Comparison of ENCODE assay signal across 10 mouse cellular contexts in the genomic region with DNA sequence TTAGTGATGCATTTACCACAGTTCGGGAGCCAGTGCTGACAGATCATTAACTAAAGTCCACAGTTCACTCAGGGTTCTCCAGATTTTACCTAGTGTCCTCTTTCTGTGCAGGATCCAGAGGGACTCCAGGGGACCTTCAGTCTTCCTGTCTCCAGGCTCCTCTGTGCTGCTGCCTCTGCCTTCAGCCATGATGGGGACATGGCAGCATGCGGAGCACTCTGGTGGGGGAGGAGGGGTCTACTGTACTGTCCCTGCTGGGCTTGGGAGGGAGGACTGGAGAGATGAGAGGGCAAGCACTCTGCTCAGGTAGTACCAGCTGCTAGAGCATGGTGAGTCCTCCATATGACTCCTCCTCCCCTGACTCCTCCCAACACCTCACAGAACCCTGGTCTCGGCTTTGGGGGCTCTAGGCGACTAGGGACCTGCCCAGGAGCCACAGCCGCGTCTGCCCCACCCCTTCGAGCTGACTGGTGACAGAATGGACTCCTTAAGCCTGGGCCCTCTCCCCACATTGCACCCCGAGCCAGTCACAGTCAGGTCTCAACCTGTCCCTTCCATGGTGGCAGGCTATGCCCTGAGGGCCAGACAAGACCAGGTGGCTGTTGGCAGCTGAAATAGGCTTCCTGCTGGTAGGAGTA. TPM values are rescaled to one million over a fixed set of nuclear protein-coding genes. Genes with fewer than 3 reads are reported as not detected.
DNase-seq lines count a peak whose midpoint lies in the region; ATAC-seq and TF ChIP-seq lines count a peak whose summit lies in the region.
"Had no signal": no experiment of that assay in that cellular context is flagged by ENCODE, and none has a peak within 500 bp of the region (broad histone marks: within the 10 kb centered on the region; RNA-seq: fewer than 3 reads in every experiment).

No protein-coding gene starts in this region.

- no peak for ATAC-seq in hindbrain, embryonic 13.5 days (ENCODE audit: low FRiP score)
- ATAC-seq in hindbrain, embryonic 16.5 days, result no peak
- no peak for ATAC-seq in embryonic facial prominence, embryonic 15.5 days (ENCODE audit: insufficient number of reproducible peaks, low FRiP score, low TSS enrichment, low read depth)
- ATAC-seq in kidney, embryonic 15.5 days (replicated peaks; ENCODE audit: low FRiP score), result no peak
- ATAC-seq in liver, postnatal 0 days, result no peak

- no peak for TF ChIP-seq CTCF in liver, postnatal 0 days (IDR thresholded peaks at IDR 0.05; ENCODE audit: low read depth)

- peaks cover 80% of the 10 kb centered on the region for H3K4me1 ChIP-seq in hindbrain, embryonic 13.5 days (replicated peaks)
- H3K4me1 ChIP-seq in hindbrain, embryonic 16.5 days (ENCODE audit: control insufficient read depth, insufficient read depth, low read depth, low read length), result peaks cover 37% of the 10 kb centered on the region
- peaks cover 89% of the 10 kb centered on the region for H3K4me1 ChIP-seq in embryonic facial prominence, embryonic 15.5 days
- peaks cover 79% of the 10 kb centered on the region for H3K4me1 ChIP-seq in kidney, embryonic 15.5 days
- H3K4me1 ChIP-seq in liver, postnatal 0 days (ENCODE audit: insufficient read depth), result peaks cover 55% of the 10 kb centered on the region

- H3K27ac ChIP-seq in hindbrain, embryonic 13.5 days, result no peak overlapping the region
- no peak overlapping the region for H3K27ac ChIP-seq in hindbrain, embryonic 16.5 days (ENCODE audit: low read depth, low read length)
- H3K27ac ChIP-seq in embryonic facial prominence, embryonic 15.5 days (replicated peaks), result 0 out of 2 replicates have a peak overlapping the region, but pooled peaks have one; percentile 88
- peak overlapping the region; percentile 87 for H3K27ac ChIP-seq in kidney, embryonic 15.5 days
- H3K27ac ChIP-seq in liver, postnatal 0 days (ENCODE audit: low read depth), result peak overlapping the region; percentile 71
- H3K27ac ChIP-seq: heart, embryonic 13.5 days had no signal

- 53% methylated on average over 8 of the region's 8 CpGs for WGBS in hindbrain, embryonic 13.5 days
- 59% methylated on average over 8 of the region's 8 CpGs for WGBS in hindbrain, embryonic 16.5 days
- 56% methylated on average over 8 of the region's 8 CpGs for WGBS in embryonic facial prominence, embryonic 15.5 days
- 49% methylated on average over 8 of the region's 8 CpGs for WGBS in kidney, embryonic 15.5 days
- 44% methylated on average over 8 of the region's 8 CpGs for WGBS in liver, postnatal 0 days (ENCODE audit: insufficient replicate concordance)

- no peak overlapping the region for H3K4me2 ChIP-seq in hindbrain, embryonic 13.5 days
- H3K4me2 ChIP-seq in hindbrain, embryonic 16.5 days (ENCODE audit: low read length), result no peak overlapping the region
- 0 out of 2 replicates have a peak overlapping the region, but pooled peaks have one; percentile 15 for H3K4me2 ChIP-seq in embryonic facial prominence, embryonic 15.5 days (replicated peaks)
- peak overlapping the region; percentile 35 for H3K4me2 ChIP-seq in kidney, embryonic 15.5 days
- H3K4me2 ChIP-seq in liver, postnatal 0 days (ENCODE audit: low read depth, low read length), result peak overlapping the region; percentile 52
- H3K4me2 ChIP-seq: heart, embryonic 13.5 days had no signal

- H3K9ac ChIP-seq in hindbrain, embryonic 13.5 days, result 0 out of 2 replicates have a peak overlapping the region, but pooled peaks have one; percentile 39
- H3K9ac ChIP-seq in hindbrain, embryonic 16.5 days (ENCODE audit: low read depth, low read length), result no peak overlapping the region
- H3K9ac ChIP-seq in embryonic facial prominence, embryonic 15.5 days, result no peak overlapping the region
- H3K9ac ChIP-seq in kidney, embryonic 15.5 days, result no peak overlapping the region
- no peak overlapping the region; the same call in 1 of the 2 replicates for H3K9ac ChIP-seq in liver, postnatal 0 days (replicated peaks)
- H3K9ac ChIP-seq: heart, embryonic 13.5 days had no signal

- H3K9me3 ChIP-seq in hindbrain, embryonic 13.5 days, result no peaks in the 10 kb centered on the region
- H3K9me3 ChIP-seq in hindbrain, embryonic 16.5 days (ENCODE audit: control insufficient read depth, low read length), result no peaks in the 10 kb centered on the region
- no peaks in the 10 kb centered on the region for H3K9me3 ChIP-seq in embryonic facial prominence, embryonic 15.5 days (replicated peaks)
- no peaks in the 10 kb centered on the region for H3K9me3 ChIP-seq in kidney, embryonic 15.5 days (replicated peaks)
- no peaks in the 10 kb centered on the region for H3K9me3 ChIP-seq in liver, postnatal 0 days (ENCODE audit: low read length)
- H3K9me3 ChIP-seq: heart, embryonic 13.5 days had no signal

- H3K4me3 ChIP-seq in hindbrain, embryonic 13.5 days, result no peak overlapping the region
- no peak overlapping the region for H3K4me3 ChIP-seq in hindbrain, embryonic 16.5 days (ENCODE audit: low read length)
- no peak overlapping the region for H3K4me3 ChIP-seq in embryonic facial prominence, embryonic 15.5 days (replicated peaks)
- no peak overlapping the region; the same call in 1 of the 2 replicates for H3K4me3 ChIP-seq in kidney, embryonic 15.5 days (replicated peaks)
- no peak overlapping the region for H3K4me3 ChIP-seq in liver, postnatal 0 days (ENCODE audit: low read depth, low read length)
- H3K4me3 ChIP-seq: heart, embryonic 13.5 days had no signal

- H3K27me3 ChIP-seq in hindbrain, embryonic 13.5 days, result peaks cover 40% of the 10 kb centered on the region
- H3K27me3 ChIP-seq in hindbrain, embryonic 16.5 days (replicated peaks; ENCODE audit: control insufficient read depth, insufficient read depth, low read length), result no peaks in the 10 kb centered on the region
- no peaks in the 10 kb centered on the region for H3K27me3 ChIP-seq in embryonic facial prominence, embryonic 15.5 days
- no peaks in the 10 kb centered on the region for H3K27me3 ChIP-seq in kidney, embryonic 15.5 days
- peaks cover 9% of the 10 kb centered on the region for H3K27me3 ChIP-seq in liver, postnatal 0 days (ENCODE audit: insufficient read depth, low read length)

- H3K36me3 ChIP-seq in hindbrain, embryonic 13.5 days, result no peaks in the 10 kb centered on the region
- H3K36me3 ChIP-seq in hindbrain, embryonic 16.5 days (ENCODE audit: control insufficient read depth, insufficient read depth, low read length), result no peaks in the 10 kb centered on the region
- H3K36me3 ChIP-seq in embryonic facial prominence, embryonic 15.5 days, result no peaks in the 10 kb centered on the region
- H3K36me3 ChIP-seq in kidney, embryonic 15.5 days, result no peaks in the 10 kb centered on the region
- no peaks in the 10 kb centered on the region for H3K36me3 ChIP-seq in liver, postnatal 0 days (replicated peaks; ENCODE audit: insufficient read depth, low read length)
- H3K36me3 ChIP-seq: heart, embryonic 13.5 days had no signal

- no peak for TF ChIP-seq EP300 in liver, postnatal 0 days (IDR thresholded peaks at IDR 0.05; ENCODE audit: low read depth)

- no peak for DNase-seq in liver, postnatal 0 days
- no peak for DNase-seq in adrenal gland, postnatal 4 days (ENCODE audit: low spot score in 2 of 2)
- DNase-seq in adrenal gland, adult (ENCODE audit: inconsistent age in 2 of 2, low spot score in 1 of 2), result no peak
- no peak for DNase-seq in adrenal gland, postnatal 25 days
- DNase-seq: cerebellum, adult 11-12 months had no signal

RNA-seq across cellular contexts. Expression of a gene that starts 3.4 kb away (rescaled TPM):
- polyA plus RNA-seq in hindbrain, embryonic 13.5 days (2015; fragmentation: Nextera tagmentation; extraction: Ambion mirVana), result 10.0 and 12.3 TPM in 2 replicates
- polyA plus RNA-seq in hindbrain, embryonic 16.5 days (2015; fragmentation: Nextera tagmentation; extraction: Ambion mirVana), result 22.8 and 23.9 TPM in 2 replicates
- polyA plus RNA-seq in embryonic facial prominence, embryonic 15.5 days (2015; fragmentation: Nextera tagmentation; extraction: Ambion mirVana), result 36.8 and 42.0 TPM in 2 replicates
- polyA plus RNA-seq in kidney, embryonic 15.5 days (2015; fragmentation: Nextera tagmentation; extraction: Ambion mirVana), result 20.8 and 22.3 TPM in 2 replicates
- 20.8 and 21.3 TPM in 2 replicates for polyA plus RNA-seq in liver, postnatal 0 days (2015; fragmentation: Nextera tagmentation; extraction: Ambion mirVana)
- 10 to 100 TPM; 24.1 to 26.5 TPM for total RNA-seq in adrenal gland, postnatal 4 days (2021)
- 12.0 and 17.0 TPM in 2 replicates for total RNA-seq in adrenal gland, postnatal 25 days (2021)

RNA-seq across cellular contexts. Expression of a gene that starts 26.0 kb away (rescaled TPM):
- polyA plus RNA-seq in hindbrain, embryonic 13.5 days (2015; fragmentation: Nextera tagmentation; extraction: Ambion mirVana), result 100 and 103 TPM in 2 replicates
- polyA plus RNA-seq in hindbrain, embryonic 16.5 days (2015; fragmentation: Nextera tagmentation; extraction: Ambion mirVana), result 112 and 114 TPM in 2 replicates
- 93.8 and 95.1 TPM in 2 replicates for polyA plus RNA-seq in embryonic facial prominence, embryonic 15.5 days (2015; fragmentation: Nextera tagmentation; extraction: Ambion mirVana)
- 94.1 and 101 TPM in 2 replicates for polyA plus RNA-seq in kidney, embryonic 15.5 days (2015; fragmentation: Nextera tagmentation; extraction: Ambion mirVana)
- polyA plus RNA-seq in liver, postnatal 0 days (2015; fragmentation: Nextera tagmentation; extraction: Ambion mirVana), result 28.0 and 30.5 TPM in 2 replicates
- total RNA-seq in adrenal gland, postnatal 4 days (2021), result 10 to 100 TPM; 51.4 to 54.3 TPM
- 33.9 and 43.4 TPM in 2 replicates for total RNA-seq in adrenal gland, postnatal 25 days (2021)

Comparison
In these comparisons a context has a peak if more than half of its experiments do, and no peak if none do; other contexts are left out.
1. H3K27ac ChIP-seq: peak in embryonic facial prominence, embryonic 15.5 days (single experiment), kidney, embryonic 15.5 days (single experiment) and liver, postnatal 0 days (single experiment); none in hindbrain, embryonic 13.5 days (single experiment) and hindbrain, embryonic 16.5 days (single experiment).
2. H3K4me2 ChIP-seq: peak in embryonic facial prominence, embryonic 15.5 days (single experiment), kidney, embryonic 15.5 days (single experiment) and liver, postnatal 0 days (single experiment); none in hindbrain, embryonic 13.5 days (single experiment) and hindbrain, embryonic 16.5 days (single experiment).